Mouse (Mus musculus) erythroblast, adult 5-6 weeks (primary cell): ENCODE data around the gene Nrarp. TPM values are rescaled to one million over a fixed set of nuclear protein-coding genes. Genes with fewer than 3 reads are reported as not detected.

Experiments
- ATAC-seq: replicated peaks from 2 replicates; pipeline ENCODE4 v1.8.0; 2016; ENCODE audit warnings: moderate number of reproducible peaks, mild to moderate bottlenecking, moderate TSS enrichment, inconsistent platforms; ENCODE audit not compliant: poor library complexity, low FRiP score, severe bottlenecking
- total RNA-seq, 2 experiments: library from RNA; stranded (forward) in 1 of 2; stranded (reverse) in 1 of 2; fragments of 150-400 nt in 1 of 2; fragments of 200-764, 138-1000 nt in 1 of 2; gene quantifications; 2 replicates each; pipeline versions ENCODE4 v1.2.3 to v1.2.4; 2015 to 2017; ENCODE audit warnings: low replicate concordance in 2 of 2

Gene Nrarp
- not detected in 2 replicates for total RNA-seq (2015; ENCODE audit: low replicate concordance)
- 0.51 TPM in 1 of 2 replicates, not detected in the other for total RNA-seq (2017; ENCODE audit: low replicate concordance)

DNA sequence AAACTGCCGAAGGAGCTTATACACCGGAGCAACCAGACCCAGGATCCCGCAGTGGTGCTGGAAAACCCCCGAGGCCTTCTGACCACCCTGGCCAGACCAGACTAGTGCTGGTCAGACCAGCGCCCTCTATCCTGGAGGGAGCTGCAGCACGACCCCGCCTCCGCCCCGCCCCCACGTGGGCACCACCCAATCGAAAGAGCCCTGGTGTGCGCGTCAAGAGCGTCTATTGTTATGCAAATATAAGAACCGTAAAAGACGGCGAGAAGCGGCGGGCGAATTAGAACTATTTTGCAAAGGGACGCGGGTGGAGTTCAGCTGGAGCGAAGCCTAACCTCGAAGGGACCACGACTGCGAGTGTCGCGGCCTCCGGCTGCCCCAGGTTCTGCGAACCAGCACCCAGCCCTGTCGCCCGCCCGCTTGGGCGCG, at the start of gene Nrarp:
TSS of gene Nrarp (plus strand) at position 281 of the 426 bp plus-strand sequence.
- peak; percentile 47; the same call in 1 of the 2 replicates for ATAC-seq

DNA sequence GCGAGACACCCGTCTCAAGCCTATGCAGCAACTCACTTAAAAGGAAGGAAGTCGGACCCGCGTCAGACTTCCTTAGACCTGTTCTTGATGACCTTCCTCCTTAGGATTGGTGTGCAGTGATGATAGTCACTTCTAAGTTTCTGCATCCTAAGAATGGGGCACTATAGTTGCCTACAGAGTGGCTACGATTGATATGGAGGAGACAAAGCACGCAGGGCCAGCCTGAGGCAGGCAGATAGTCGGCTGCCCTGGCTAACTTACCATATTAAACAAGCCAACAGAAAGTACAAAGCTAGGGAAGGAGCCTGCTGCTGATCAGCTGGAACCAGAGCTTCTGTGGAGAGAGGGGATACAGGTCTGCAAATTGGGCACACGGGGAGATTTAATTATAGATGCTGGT, 49.0 kb upstream of the Nrarp start:
- ATAC-seq: peak; percentile 41; the same call in 1 of the 2 replicates

DNA sequence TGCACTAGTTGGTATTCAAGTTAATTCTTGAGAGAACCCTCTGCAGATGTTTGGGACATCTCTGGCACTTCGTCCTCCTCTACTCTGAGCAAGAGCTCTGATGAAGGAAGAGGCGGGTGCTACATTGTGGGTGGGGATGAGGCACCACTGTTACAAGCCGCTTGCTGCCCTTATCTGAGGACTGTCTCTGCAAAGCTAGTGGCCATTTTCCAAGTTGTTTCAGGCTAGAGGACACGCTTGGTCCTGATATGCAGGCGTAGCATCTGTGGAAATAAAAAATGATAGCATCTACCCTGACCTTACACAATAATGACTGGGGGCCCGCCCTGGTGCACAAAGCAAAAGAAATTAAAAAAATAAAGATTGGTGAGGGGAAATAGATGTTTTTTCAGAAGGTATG, 42.7 kb upstream of the Nrarp start:
- ATAC-seq: peak; percentile 94

DNA sequence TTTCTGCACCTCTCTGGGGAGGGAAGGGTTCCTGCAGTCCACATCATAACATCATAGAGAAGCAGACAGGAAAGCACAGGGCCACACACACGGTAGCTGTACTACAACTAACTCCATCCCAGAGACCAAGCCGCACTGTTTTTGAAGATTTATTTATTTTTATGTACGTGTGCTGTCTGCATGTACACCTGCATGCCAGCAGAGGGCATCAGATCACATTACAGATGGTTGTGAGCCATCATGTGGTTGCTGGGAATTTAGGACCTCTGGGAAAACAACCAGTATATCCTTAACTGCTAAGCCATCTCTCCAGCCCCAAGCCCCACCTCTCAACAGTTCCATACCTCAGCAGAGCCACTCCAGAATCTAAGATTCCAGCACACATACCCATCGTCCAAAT, 39.4 kb upstream of the Nrarp start:
- ATAC-seq: no peak

DNA sequence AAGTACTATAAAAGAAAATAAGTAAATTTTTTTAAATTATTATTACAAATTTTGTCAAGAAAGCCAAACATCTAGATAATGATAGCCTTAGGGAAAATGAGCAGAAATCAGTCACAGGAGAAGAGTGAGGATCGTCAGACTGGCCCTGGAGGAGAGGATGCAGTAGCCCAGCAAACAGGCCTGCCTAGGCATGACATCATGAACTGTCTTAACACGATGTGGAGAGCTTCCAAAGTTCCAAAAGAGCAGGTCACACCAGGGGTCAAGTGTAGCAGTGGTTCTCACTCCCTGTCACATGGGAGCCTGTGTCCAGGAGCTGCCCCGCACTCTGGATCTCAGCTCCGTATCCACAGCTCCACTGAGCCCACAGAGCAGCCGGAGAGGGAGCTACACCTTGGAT, 38.6 kb upstream of the Nrarp start:
- no peak for ATAC-seq

DNA sequence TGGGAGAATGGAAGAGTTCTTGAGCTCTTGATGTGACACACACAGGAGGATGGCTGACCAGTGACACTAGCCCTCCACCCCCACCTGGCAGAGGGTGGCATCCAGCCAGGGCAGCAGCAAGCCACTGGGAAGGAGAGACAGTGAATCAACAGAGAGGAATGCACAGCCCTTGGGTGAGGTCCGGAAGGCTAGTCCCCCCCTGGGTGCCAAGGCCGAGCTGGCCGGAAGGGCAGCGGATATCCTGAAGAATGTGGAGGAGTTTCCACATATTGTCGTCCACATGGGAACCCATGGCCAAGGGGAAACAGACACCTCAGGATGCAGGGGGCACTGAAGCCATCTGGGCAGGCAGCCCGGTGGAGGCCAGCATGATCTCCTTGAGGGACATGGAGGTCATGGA, 35.2 kb upstream of the Nrarp start:
- no peak for ATAC-seq

DNA sequence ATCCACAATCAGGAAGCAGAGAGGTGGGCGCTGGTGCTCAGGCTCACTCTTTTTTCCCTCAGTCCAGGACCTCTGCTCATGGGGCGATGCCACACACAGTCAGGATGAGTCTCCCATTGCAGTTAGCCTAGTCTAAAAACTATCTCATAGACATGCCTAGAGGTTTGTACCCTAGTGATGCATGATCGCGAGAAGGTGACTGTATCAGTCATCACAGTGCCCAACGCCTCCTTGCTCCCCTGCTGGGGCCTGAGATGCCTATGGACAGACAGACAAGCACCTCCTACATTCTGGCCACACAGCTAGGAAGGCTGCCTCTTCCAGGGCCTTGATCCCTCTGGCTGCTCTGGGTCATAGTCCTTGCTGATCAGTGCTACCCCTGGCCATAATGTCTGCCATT, 33.2 kb upstream of the Nrarp start:
- ATAC-seq: no peak

DNA sequence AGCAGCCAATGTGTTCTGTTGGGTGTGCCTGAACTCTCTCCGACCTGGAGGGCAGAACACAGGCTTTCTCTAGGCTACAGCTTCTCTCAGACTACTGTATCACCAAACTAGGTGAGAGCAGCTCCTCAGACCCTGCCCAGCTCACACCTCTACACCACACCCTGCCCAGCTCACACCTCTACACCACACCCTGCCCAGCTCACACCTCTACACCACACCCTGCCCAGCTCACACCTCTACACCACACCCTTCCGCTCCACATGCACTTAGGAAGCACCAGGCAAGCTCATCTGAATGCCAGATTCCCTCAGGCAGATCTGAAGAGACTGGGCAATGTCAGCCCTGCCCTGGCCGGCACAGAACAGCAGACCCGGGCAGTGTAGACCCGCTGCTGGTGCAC, 32.7 kb upstream of the Nrarp start:
- no peak; the same call in 1 of the 2 replicates for ATAC-seq

DNA sequence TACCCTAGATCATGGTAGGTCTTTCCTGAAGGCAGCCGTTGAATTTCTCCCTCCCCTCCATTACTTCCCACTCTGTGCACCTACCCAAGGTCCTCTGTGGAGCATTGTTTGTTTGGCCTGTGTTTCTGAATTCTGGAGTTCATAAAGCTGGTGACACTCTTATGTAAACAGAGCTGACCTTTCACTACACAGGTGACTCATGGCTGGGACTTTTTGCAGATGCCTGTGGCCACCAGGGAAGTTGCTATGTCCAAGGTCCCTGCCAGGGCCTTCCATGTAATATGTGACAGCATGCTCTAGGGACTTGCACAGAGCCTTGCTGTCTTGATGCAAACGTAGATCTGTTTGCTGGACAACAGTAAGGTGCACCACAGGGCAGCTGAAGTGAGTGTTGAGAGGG, 30.9 kb upstream of the Nrarp start:
- no peak for ATAC-seq

DNA sequence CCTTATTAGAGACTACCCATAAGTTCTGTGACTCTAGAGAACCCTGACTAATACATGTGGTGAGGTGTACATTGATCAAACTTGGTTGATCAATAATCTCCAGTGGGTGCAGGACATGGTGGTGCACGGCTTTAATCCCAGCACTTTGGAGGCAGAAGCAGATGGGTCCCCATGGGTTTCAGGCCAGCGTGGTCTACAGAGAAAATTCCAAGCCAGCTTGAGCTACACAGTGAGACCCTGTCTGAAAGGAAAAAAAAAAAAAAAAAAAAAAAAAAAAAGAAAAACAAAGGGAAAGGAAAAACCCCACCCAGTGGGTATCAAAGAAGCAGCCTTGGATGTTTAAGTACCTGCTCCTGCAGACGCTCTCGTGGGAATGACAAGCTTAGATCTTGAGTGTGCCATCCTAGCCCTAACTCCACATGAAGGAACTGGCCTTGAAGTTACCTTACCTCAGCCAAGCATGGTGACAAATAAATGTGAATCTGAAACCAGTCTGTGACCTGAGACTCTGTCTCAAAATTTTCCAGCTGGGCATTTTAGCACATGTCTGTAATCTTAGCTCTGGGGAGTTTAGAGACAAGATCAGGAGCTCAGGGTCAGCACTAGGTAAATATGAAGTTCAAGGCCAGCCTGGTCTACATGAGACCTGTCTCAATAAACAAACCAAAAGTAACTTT, 29.1 kb upstream of the Nrarp start:
- ATAC-seq: no peak

DNA sequence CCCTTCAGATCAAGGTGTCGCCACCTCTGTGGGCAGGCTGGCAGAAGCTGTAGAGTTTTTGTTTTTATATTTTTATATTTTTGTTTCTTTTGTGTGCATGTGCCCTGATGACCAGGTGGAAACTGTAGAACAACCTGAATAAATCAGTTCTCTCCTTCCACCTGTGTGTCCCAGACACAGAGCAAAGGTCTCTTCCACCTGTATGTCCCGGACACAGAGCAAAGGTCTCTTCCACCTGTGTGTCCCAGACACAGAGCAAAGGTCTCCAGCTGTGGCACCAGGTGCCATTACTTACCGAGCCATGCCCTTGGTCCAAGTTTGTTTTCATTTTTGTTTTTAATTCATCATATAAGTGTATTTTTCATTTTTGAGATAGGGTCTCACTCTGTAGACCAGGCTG, 24.4 kb upstream of the Nrarp start:
- ATAC-seq: no peak

DNA sequence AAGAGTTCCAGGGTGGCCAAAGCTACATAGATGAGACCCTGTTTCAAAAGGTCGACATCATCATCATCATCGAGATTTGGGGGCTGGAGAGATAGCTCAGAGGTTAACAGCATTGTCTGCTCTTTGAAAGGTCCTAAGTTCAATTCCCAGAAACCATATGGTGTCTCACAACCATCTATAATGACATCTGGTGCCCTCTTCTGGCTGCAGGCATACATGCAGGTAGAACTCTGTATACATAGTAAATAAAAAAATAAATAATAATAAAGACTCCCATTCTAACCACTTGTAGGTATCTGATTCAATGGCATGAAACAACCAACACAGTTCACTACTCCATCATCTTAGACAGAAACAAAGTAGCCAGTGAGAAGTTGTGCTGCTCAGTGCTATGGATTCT, 23.6 kb upstream of the Nrarp start:
- ATAC-seq: no peak

DNA sequence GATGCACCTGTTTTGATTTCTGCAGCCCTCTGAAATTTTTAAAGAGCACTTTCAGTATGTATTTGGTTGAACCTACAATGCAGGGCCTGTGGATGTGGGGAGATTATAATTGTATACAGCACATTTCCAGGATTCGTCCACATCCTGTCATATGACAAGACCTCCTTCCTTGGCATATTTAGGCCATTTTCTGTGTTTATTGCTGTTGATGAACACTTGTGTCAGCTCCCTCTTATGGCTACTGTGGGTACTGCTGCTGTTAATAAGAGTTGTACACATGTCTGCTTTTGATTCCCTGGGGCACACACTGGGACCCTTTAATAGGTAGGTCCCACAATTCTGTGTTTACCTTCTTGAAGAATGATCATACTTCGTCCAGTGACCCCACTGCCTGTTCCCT, 22.9 kb upstream of the Nrarp start:
- ATAC-seq: peak; percentile 71

DNA sequence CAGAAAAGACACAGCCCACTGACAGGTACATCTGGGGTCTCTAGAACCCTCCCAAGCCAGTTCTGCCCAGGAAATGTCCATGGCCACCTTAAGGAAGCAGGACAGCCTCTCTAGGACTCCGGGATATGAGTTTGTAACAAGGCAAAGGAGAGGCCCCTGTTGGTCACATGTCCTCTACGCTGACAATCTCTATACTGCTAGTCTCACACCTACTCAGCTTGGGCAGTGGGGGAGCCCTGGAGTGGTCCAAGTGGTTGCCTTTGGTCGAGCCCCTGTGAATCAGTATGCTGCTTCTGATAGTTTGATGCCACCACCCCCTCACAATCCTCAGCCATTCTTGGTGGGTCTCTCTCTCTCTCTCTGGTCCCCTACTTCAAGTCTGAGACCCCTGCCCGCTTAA, 13.1 kb upstream of the Nrarp start:
- no peak for ATAC-seq

DNA sequence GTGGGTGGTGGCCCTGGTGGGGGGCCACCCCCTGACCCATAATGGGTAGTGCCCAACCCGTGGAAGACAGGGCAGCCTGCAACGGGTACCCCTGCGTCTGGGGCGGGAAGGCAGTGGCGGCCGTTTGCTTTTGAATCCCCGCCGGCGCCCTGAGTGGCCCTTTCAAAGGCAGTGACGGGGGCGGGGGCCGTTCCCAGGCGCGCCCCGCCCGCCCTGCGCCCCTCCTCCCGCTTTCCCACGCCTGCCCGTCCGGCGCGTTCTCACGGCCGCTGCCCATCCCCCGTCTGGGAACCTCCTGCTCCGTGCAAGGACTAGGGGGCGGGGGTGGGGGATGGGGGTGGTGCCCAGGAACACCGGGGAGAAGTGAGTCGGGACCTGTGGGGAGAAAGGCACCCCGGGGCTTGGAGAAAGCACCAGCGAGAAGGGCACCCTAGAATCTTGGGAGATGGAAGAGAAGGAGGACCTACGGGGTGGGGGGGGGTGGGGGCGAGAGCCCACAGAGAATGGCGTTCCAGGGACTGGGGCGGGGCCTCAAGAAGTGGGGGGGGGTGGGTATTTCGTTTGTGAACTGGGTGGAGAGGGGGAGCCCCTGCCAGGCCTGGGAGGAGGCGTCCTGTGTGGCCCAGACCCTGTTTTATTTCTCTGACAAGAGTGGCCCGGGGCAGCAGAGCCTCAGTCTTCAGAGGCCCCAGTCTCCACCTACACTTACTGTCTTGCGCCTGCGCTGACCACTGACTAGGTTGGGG, 12.5 kb upstream of the Nrarp start:
- ATAC-seq: no peak

DNA sequence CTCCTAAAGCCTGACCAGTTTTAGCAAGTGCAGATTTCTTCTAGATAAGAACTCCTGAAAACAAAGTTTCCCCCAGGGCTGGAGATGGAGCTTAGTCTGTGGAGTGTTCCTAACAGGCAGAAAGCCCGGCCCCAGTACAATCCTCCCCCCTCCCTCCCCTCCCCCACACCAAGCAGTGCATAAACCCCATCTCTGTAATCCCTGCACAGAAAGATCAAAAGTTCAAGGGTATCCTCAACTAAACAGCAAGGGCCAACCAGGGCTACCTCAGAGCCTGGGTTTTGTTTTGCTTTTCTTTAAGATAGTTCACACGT, 11.9 kb upstream of the Nrarp start:
- ATAC-seq: no peak

DNA sequence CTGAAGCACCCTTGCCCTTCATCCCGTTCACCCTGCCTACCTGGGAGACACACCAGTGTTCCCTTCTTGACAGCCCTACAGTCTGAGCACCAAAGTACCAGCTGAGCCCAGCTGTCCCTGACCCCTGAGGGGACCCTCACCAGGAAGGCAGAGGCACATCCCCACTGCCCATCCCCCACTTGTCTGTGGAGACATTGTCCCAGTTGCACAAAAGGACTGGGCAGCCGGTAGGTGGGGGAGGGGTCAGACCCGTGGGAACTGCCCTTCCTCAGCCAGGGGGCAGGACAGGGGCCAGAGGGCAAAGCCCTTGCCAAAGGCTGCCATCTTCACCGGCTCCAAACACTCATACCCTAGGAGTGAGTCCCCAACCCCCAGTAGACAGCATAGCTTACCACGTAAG, 10.8 kb upstream of the Nrarp start:
- ATAC-seq: no peak

DNA sequence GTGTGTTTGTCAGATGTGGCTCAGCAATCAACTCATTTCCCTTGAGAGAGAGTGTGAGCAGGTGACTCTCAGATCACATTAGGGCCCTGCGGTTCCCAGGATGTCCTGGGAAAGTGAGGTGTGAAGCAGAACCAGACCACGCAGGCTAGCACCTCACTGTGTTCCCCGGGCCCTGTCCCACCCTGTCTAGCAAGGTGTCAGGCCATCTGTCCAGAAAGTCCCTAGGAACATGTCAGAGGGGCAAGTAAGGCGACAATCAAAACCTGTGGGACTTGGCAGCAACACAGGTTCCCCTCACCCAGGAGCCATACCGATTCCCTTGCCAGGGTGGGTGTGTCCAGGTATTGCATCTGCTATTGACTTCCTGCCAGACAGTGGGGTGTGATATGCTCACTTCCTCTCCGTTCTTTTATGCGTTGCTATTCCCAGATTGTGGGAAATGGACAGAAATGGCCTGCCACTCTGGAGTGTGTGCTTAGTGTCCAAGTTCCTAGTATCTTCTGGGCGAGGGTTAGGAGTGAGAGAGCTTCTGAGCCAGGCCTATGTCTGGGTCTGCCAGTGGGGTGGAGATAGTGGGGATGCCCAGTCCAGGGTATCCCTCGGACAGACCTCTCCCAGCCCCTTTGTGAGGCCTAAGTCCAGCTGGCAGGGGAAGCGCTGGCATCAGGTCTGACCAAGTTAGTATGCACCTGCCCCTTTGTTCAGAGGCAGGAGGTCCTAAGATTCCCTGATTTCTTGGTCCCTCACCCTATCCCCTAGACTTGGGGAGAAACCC, 10.0 kb upstream of the Nrarp start:
- no peak for ATAC-seq

DNA sequence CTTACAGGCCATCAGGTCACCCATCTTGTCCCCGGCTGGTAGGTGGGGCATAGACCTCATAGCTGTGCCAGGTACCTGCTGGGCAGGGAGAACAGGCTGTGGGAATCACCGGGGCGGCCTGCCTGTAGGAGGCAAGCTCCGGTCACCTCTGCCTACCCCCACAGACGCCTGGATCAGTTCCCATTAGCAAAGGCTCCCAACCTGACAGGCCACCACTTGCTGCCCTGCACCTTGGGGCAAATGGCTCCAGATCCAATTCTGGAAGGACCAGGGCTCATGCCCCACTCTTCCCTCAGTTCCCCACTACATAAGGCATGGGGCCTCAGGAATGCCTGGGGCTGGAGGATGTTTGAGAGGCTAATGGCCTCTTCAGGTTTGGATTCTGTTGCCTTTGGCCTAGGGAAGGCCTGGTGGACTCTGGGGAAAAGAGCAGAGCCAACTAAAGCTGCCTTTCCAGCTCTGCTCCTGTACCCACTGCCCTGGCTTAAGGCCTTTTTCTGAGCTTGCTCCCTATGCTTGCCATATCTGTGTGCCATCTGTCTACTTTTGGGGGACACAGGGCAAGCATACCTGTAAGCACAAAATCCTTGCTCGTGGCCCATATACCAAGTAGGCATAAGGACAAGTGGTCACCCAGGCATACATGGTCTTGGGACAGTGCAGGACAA, 9.3 kb upstream of the Nrarp start:
- ATAC-seq: no peak

DNA sequence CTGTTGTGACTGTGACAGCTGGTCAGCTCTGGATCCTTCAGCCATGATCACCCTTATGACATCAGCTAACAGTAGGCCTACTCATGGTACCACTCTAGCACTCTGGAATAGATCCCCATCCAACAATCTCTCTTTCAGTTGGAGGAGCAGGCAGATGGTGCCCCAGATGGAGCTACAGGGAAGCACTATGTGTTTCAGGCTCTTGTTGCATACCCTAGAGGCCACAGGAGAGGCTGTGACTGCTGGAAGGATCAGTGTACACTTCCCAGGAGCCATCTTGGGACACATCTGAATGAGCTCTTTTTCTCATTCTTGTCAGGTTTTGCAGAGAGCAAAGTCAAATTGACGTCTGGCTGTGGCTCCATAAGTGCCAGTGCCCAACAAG, 8.8 kb upstream of the Nrarp start:
- no peak for ATAC-seq
